Mouse (Mus musculus): Measurements from ENCODE around the gene Fam110a.

Gene Fam110a

GRCm38 (mm10) chr2:151972880-151973594, 7.0 kb downstream of the Fam110a start:
- intact Hi-C loops (cut with DNase I) = no loop called here

- intact Hi-C loops (cut with DNase I) = no loop called here
These were observed 8.3 kb downstream of the Fam110a start for GRCm38 (mm10) chr2:151971748-151972147.

GRCm38 (mm10) chr2:151970191-151971172, 9.5 kb downstream of the Fam110a start:
- intact Hi-C loops (cut with DNase I) = no loop called here

GRCm38 (mm10) chr2:151969396-151969795, 10.6 kb downstream of the Fam110a start:
- intact Hi-C loops (cut with DNase I) = no loop called here

GRCm38 (mm10) chr2:151968986-151969385, 11.0 kb downstream of the Fam110a start:
- intact Hi-C loops (cut with DNase I) = no loop called here

DNA sequence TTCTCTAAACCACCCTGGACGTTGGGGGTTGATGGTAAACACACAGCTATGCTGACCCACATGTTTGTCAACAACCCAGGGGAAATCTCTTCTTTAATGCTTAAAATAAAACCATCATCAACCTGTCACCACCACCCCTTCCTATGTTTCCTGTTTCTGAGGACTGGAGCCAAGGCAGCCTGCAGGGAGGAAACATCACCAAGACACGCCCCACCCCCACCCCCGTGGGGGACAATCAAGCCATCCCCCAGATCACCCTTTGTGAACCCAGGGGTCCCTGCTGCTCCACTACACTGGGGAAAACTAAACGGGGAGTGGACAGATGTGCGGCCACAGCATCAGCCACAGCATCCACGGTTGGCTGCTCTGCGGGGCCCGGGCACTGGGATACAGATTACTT, 11.6 kb downstream of the Fam110a start:
- intact Hi-C loops (cut with DNase I) = no loop called here

GRCm38 (mm10) chr2:151967792-151968191, 12.2 kb downstream of the Fam110a start:
- intact Hi-C loops (cut with DNase I) = no loop called here

DNA sequence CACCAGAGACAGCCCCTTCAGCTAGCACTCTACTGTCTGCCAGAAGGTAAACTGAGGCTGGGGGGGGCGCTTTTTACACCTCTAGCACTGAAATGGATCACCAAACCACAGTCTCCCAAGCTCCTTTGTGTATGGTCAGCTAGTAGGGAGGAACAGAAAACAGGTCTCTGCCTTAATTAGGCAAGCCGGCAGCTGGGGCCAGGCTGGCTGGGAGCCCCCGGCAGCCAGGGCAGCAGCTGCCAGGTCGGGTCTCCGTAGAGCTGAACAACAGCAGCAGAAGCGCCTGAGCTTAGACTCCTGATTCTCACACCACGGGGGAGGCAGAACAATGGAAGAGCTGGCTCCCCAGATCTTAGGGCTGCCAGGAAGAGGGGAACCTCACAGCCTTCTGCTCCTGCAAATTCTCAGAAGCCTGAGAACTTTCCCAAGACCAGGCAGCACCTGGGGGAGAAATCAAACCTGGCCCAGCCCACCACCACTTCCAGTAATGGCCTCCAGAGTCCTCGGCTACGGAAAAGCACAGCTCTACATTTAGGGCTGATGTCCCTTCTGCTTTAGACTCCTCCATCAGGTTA, 12.8 kb downstream of the Fam110a start:
- intact Hi-C loops (cut with DNase I) = no loop called here

GRCm38 (mm10) chr2:151964052-151964451, 16.0 kb downstream of the Fam110a start:
- intact Hi-C loops (cut with DNase I) = no loop called here

DNA sequence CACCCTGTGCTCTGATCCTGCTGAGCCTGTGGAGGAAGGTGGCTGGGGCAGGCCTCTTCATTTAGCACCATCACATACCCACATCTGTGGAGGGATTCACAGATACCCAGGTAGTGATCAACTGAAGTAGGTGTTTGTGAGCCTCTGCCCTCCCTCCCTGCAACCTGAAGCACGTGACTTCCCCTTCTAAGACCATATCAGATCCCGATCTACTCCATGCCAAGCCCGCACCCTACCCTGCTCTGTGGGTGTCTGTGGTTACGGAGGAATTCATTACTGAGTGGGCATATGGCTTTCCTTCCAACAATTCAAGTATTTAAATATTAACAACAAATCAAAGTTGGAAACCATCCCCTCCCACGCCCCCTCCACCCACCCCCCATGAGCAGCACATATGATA, 16.7 kb downstream of the Fam110a start:
- intact Hi-C loops (cut with DNase I) = no loop called here

GRCm38 (mm10) chr2:151962474-151962873, 17.5 kb downstream of the Fam110a start:
- intact Hi-C loops (cut with DNase I) = no loop called here

DNA sequence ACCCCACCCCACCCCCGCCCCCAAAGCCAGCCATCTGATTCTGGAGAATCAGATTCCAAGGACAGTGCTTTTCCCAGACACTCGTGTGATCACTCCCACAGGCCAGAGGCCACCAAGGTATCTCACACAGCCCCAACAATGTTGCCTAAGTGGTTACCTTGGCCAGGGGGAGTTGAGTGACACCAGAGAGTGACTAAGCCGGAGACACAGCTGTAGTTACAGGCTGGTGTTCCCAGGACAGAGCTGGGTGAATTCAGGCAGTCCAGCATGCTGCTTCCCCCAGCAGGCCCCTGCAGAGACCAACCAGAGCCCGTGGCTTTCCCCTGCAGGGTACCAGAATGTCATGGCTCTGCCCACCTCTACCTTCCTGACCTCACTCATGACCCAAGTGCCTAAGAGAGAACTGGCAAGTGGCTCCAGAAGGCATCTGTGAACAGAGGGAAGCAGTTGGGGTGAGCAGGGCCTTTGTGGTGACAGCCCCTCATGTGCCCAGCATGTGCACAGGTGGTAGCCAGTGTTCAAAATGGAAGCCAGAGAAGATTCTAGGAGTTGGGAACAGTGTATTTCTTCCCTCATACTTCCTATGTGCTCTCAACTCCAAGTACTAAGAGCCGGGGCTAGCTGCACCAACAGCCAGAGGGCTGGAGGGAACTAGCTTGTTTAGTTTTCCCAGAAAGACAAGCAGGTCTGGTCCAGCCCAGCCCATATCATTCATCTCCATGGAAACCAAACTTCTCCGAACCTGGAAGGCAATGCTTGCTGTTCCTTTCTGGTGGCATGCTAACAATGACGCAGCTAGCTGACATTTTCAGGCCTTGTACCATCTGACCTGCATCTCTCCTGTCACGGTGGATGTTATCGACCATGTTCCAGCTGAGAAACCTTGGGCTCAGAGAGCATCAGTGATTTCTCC, 18.5 kb downstream of the Fam110a start:
- intact Hi-C loops (cut with DNase I) = no loop called here

DNA sequence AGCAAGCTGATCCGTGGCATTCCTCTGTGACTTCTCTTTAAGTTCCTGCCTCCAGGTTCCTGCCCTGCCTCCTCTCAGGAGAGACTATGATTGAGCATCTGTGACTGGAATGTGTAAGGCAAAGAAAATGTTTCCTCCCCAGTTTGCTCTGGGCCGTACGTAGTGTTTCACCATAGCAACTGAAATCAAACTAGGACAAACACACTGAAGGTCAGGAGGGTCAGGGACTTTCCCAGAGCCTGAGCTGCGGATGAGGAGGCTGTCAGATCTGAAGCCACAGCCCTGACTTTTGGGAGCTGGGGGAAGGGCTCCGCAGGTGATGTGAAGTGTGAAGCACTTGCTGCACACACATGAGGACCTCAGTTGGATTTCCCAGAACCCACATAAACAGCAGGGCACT, 20.7 kb downstream of the Fam110a start:
- intact Hi-C loops (cut with DNase I) = no loop called here

GRCm38 (mm10) chr2:151956500-151957137, 23.4 kb downstream of the Fam110a start:
- intact Hi-C loops (cut with DNase I) = no loop called here

- intact Hi-C loops (cut with DNase I) = no loop called here
These were observed 26.4 kb downstream of the Fam110a start for GRCm38 (mm10) chr2:151953665-151954064.

DNA sequence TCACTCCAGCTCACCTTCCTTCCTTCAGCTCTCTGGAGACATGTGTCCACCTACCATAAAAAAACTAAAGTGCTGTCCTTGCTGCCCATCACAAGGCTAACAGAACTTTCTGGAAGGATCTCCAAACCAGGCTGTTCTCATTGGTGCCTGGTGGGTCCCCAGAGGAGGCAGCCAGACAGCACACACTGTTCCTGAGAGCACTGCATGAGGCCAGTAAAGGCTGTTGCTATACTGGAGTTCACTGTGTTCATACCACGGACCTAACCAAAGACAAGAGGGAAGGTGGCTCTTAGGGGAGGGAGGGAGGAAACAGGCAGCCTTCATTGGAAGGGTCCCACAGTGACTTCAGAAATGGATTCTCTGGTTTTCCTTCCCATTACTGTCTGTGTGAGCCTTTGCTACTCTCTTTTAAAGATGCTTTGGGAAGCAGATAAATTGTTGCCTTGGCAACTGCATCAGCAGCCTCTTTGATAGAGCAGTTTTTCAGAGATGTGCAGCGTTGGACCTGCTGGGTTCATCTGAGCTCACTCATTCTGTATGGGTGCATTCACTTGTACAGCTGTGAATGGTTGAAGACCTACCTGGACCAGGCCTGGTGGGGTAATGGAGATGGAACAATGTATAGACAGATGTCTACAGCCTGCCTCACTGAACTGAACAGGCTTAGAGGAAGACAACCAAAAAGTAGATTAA, 30.8 kb downstream of the Fam110a start:
- intact Hi-C loops (cut with DNase I) = no loop called here

DNA sequence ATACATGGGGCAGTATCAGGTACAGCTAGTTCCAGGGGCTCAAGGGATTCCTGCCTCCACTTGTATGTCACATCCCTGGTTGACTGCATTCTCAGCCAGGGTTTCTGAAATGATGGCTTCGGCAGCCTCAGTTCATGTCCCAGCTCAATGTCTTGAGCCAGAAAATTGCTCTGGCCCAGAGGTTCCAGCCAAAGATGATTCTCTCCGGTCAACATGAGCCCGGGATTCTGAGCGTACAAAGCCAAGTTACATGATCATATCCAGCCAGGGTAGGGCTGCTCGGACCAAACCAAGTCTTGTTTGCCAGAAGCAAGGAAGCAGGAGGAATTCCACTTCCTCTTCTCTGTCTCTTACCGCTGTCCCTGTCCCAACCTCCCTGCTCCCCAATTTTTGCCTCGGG, 31.7 kb downstream of the Fam110a start:
- intact Hi-C loops (cut with DNase I) = no loop called here

DNA sequence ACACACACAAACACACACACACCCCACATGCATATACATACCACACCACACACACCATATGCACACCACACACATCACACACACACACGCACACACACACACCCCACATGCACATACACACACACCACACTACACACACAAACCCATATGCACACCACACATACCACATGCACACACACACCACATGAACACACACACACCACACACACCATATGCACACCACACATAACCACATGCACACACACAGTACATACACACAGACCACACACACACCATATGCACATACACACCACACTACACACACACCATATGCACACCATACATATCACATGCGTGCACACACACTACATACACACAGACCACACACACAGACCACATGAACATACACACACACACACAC, 32.4 kb downstream of the Fam110a start:
- intact Hi-C loops (cut with DNase I) = no loop called here

DNA sequence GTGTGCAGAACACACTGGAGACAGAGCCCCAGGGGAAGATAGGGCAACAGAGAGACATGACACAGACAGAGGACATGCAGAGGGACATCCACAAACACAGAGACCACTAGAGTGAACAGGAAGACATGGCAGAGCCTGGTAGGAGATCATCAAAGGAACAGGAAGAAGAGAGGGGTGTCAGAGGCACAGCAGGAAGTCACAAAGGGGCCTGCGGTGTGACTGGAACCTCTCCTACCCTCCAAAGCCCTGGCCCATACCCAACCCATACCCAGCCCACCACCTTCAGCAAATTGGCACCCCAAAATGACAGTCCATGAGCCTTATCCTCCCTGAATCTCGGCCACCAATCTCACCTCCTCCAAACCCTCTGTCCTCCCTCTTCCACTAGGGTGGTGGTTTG, 35.9 kb downstream of the Fam110a start:
- intact Hi-C loops (cut with DNase I) = no loop called here

DNA sequence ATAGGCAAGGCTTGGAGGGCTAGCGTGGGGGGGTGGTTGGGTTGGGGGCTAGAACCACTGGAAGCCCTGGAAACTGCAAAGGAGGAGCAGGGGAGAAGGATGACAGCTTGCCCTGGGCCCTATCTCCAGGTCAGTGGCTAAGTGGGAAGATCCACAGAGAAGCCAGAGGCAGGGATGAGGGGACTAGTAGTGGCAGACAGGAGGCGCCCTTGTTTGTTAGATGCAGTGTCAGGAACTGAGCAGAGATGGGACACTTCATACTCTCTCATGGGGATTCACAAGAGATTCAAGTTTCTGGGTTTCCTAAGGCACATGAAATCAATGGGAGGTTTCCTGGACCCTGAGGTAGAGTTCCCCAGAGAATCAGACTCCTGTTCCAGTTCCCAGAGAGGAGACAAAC, 38.8 kb downstream of the Fam110a start:
- intact Hi-C loops (cut with DNase I) = loop anchor here (1.0 kb wide), 1 partner anchor 53 kb away; no protein-coding TSS in a partner anchor

Measured in adrenal gland (tissue).